Mouse (Mus musculus) liver, embryonic 14.5 days (tissue): ENCODE measurements around the gene Sort1. TPM values are rescaled to one million over a fixed set of nuclear protein-coding genes. Genes with fewer than 3 reads are reported as not detected.

Source experiments
- ATAC-seq: fragments of 200-750 bp; cut with Nextera tagmentation; 2 replicates; pipeline ENCODE4 v1.8.0; 2017; ENCODE audit warnings: moderate number of reproducible peaks, mild to moderate bottlenecking, moderate library complexity; ENCODE audit not compliant: insufficient read depth
- DNase-seq, 3 experiments: peaks; one replicate each; pipeline ENCODE4 v3.0.0-alpha.2; 2012 to 2013; ENCODE audit warnings: low read depth in 3 of 3, low spot score in 3 of 3
- H3K27ac ChIP-seq: fragments of 300-500 bp; sonication (generic); 2 replicates; pipeline ENCODE4 v1.5.1; 2014; ENCODE audit warnings: moderate library complexity, mild to moderate bottlenecking, control low read depth, inconsistent platforms
- H3K27me3 ChIP-seq: fragments of 300-500 bp; sonication (generic); 2 replicates; pipeline ENCODE4 v1.6.1; 2014; ENCODE audit warnings: mild to moderate bottlenecking, low read length, moderate library complexity; ENCODE audit not compliant: control insufficient read depth, insufficient read depth
- H3K36me3 ChIP-seq: fragments of 300-500 bp; sonication (generic); replicated peaks from 2 replicates; pipeline ENCODE4 v1.6.1; 2014; ENCODE audit warnings: low read depth; ENCODE audit not compliant: control insufficient read depth, insufficient read depth
- H3K4me1 ChIP-seq, 2 experiments: fragments of 200-500 bp in 1 of 2; fragments of 300-500 bp in 1 of 2; sonication (generic) in 1 of 2; replicated peaks; 2 replicates each; pipeline ENCODE4 v1.6.1; 2012 to 2014; ENCODE audit warnings: antibody characterized with exemption in 1 of 2, inconsistent platforms in 1 of 2, low read length in 1 of 2; ENCODE audit not compliant: control insufficient read depth in 2 of 2, insufficient read depth in 2 of 2
- H3K4me2 ChIP-seq: fragments of 300-500 bp; sonication (generic); 2 replicates; pipeline ENCODE4 v1.6.1; 2014; ENCODE audit warnings: low read depth, mild to moderate bottlenecking, control low read depth, moderate library complexity
- H3K4me3 ChIP-seq, 2 experiments: fragments of 200-500 bp in 1 of 2; fragments of 300-500 bp in 1 of 2; sonication (generic) in 1 of 2; 2 replicates each; pipeline ENCODE4 v1.5.1; 2012 to 2014; ENCODE audit warnings: low read depth in 2 of 2, low read length in 2 of 2, mild to moderate bottlenecking in 2 of 2, control low read depth in 1 of 2, inconsistent platforms in 1 of 2, moderate library complexity in 1 of 2; ENCODE audit not compliant: insufficient read depth in 1 of 2
- H3K9ac ChIP-seq: fragments of 300-500 bp; sonication (generic); replicated peaks from 2 replicates; pipeline ENCODE4 v1.6.1; 2014; ENCODE audit warnings: mild to moderate bottlenecking, control low read depth, moderate library complexity
- H3K9me3 ChIP-seq: fragments of 300-500 bp; sonication (generic); 2 replicates; pipeline ENCODE4 v1.6.1; 2016; ENCODE audit warnings: low read length, mixed read lengths; ENCODE audit not compliant: control insufficient read depth
- CTCF ChIP-seq: IDR thresholded peaks from 2 replicates; pipeline ENCODE4 v1.5.1; 2016; ENCODE audit warnings: antibody characterized with exemption, low read depth, control low read depth
- EP300 ChIP-seq: IDR thresholded peaks from 2 replicates; pipeline ENCODE4 v1.6.1; 2016; ENCODE audit warnings: antibody characterized with exemption, low read depth
- WGBS: fragments of 180-500 bp; shearing (Covaris S2); extraction: QIAGEN DNeasy Blood & Tissue Kit; methylation state at CpG from one replicate; pipeline ENCODE4 v1.1.7; 2014; ENCODE audit not compliant: insufficient replicate concordance; 5-methylcytosine and 5-hydroxymethylcytosine counted together
- polyA plus RNA-seq, 2 experiments: library from polyadenylated mRNA; depleted of rRNA in 1 of 2; stranded (reverse) in 1 of 2; unstranded in 1 of 2; fragments of >200 nt; fragmentation: Nextera tagmentation in 1 of 2; extraction: Ambion mirVana in 1 of 2; gene quantifications; 2 replicates each; pipeline versions ENCODE4 v1.2.1 to v1.2.3; 2012 to 2014

The Sort1 gene
- polyA plus RNA-seq, 2 experiments = 3.0 to 3.9 TPM

DNA sequence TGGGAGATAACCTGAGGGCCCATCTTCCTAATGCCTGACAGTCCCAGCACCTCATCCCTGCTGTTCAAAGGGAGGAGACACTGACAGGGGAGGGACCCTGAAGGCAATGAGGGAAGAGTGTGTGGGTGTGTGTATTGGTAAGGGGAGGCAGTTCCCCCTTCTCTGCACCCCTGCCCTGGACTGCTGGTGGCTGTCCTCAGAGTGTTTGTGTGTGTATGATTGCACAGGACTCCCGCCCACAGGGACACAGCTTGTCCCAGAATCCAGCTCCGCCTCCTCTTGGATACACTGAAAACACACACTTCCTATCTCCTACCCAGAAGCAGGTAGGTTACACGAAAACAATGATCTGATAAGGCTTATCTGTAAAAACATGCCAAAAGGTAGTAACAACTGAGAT lies 71.4 kb downstream of the Sort1 start:
- no peaks in the 10 kb centered on the region for H3K9me3 ChIP-seq
- H3K27ac ChIP-seq = no peak overlapping the region
- H3K27me3 ChIP-seq = no peaks in the 10 kb centered on the region
- no peak overlapping the region for H3K9ac ChIP-seq
- no peak for ATAC-seq
- no peak overlapping the region for H3K4me2 ChIP-seq
- no peak overlapping the region for H3K4me3 ChIP-seq
- H3K36me3 ChIP-seq = no peaks in the 10 kb centered on the region
- WGBS = 56% methylated on average over 3 of the region's 3 CpGs
- DNase-seq = no peak
- TF ChIP-seq EP300 = no peak
- TF ChIP-seq CTCF = no peak
- no peaks in the 10 kb centered on the region for H3K4me1 ChIP-seq

GRCm38 (mm10) chr3:108357051-108357450 lies 73.2 kb downstream of the Sort1 start:
- H3K36me3 ChIP-seq = no peaks in the 10 kb centered on the region
- no peak for TF ChIP-seq CTCF
- no peak for TF ChIP-seq EP300
- ATAC-seq = no peak
- H3K4me1 ChIP-seq = no peaks in the 10 kb centered on the region; a peak in 1 of 4 replicates
- no peak overlapping the region for H3K4me3 ChIP-seq
- DNase-seq = no peak
- no peak overlapping the region for H3K4me2 ChIP-seq
- WGBS = 74% methylated on average over 10 of the region's 10 CpGs
- H3K9me3 ChIP-seq = no peaks in the 10 kb centered on the region
- H3K9ac ChIP-seq = no peak overlapping the region
- H3K27ac ChIP-seq = no peak overlapping the region
- H3K27me3 ChIP-seq = no peaks in the 10 kb centered on the region

DNA sequence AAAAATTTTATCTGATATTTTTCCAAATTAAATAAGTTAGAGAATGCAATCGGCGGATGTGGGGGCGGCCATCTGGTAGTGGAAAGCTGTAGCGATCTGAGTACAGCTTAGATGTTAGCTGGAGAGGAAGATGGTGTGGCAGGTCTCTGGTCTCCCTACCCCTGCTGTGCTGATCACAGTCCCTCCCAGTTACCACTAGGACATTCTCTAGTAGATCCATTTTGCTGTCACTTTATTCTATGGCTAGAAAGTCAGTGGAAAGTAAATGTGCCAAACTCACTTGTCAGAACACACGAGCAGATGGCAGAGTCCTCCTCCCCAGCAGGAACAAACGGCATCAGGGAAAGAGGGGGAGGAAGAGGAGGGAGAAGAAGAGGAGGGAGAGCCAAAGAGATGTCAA lies 74.6 kb downstream of the Sort1 start:
- H3K9me3 ChIP-seq = no peaks in the 10 kb centered on the region
- H3K36me3 ChIP-seq = no peaks in the 10 kb centered on the region
- no peak overlapping the region for H3K4me3 ChIP-seq
- no peak overlapping the region for H3K27ac ChIP-seq
- DNase-seq (no peak), ATAC-seq (no peak)
- 70% methylated on average over 6 of the region's 6 CpGs for WGBS
- H3K27me3 ChIP-seq = no peaks in the 10 kb centered on the region
- no peak overlapping the region for H3K9ac ChIP-seq
- no peaks in the 10 kb centered on the region; a peak in 1 of 4 replicates for H3K4me1 ChIP-seq
- TF ChIP-seq CTCF (no peak), EP300 (no peak)
- H3K4me2 ChIP-seq = no peak overlapping the region

GRCm38 (mm10) chr3:108360894-108361293 lies 77.0 kb downstream of the Sort1 start:
- no peak for ATAC-seq
- no peak overlapping the region for H3K4me2 ChIP-seq
- H3K27me3 ChIP-seq = no peaks in the 10 kb centered on the region
- H3K4me3 ChIP-seq = no peak overlapping the region
- WGBS = 18% methylated on average over 7 of the region's 7 CpGs
- H3K4me1 ChIP-seq = peaks cover 0 to 9% of the 10 kb centered on the region in 2 experiments; a peak in 2 of 4 replicates
- no peak overlapping the region for H3K9ac ChIP-seq
- H3K27ac ChIP-seq = no peak overlapping the region
- no peaks in the 10 kb centered on the region for H3K36me3 ChIP-seq
- no peak for DNase-seq
- TF ChIP-seq CTCF (no peak), EP300 (no peak)
- no peaks in the 10 kb centered on the region for H3K9me3 ChIP-seq

DNA sequence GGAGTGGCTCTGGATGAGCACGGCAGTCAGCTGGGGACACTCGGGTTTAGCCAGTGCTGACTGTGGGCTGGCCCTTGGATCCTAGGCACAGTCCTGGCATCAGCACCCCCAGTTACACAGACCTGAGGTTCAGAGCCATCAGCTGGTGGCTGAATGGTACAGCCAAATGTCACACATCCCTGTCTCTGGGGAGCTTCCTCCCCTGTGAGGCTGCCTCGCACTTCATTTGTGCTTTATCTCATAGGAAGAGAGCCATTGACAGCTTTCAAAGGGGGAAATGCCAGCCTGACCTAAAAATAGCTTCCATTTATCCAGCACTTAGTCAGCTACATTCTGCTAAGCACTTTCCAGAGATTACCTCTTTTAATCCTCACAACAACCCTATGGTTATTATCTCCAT lies 79.7 kb downstream of the Sort1 start:
- Histone ChIP-seq H3K27me3 (no peaks in the 10 kb centered on the region), H3K9me3 (no peaks in the 10 kb centered on the region), H3K36me3 (no peaks in the 10 kb centered on the region), H3K4me2 (no peak overlapping the region), H3K27ac (no peak overlapping the region), H3K4me1 (peaks cover 0 to 10% of the 10 kb centered on the region in 2 experiments; a peak in 2 of 4 replicates), H3K9ac (no peak overlapping the region), H3K4me3 (no peak overlapping the region)
- TF ChIP-seq EP300 (no peak), CTCF (no peak)
- no peak for DNase-seq
- ATAC-seq = no peak
- 42% methylated on average over 3 of the region's 3 CpGs for WGBS
